Mouse (Mus musculus) myocyte (in vitro differentiated cells): ENCODE measurements around the gene Prpf8. TPM values are rescaled to one million over a fixed set of nuclear protein-coding genes. Genes with fewer than 3 reads are reported as not detected.
A peak's percentile ranks its signal among the peaks of the same experiment; 100 is the strongest.

Experiments used
- H3K27me3 ChIP-seq: one replicate; pipeline ENCODE4 v1.6.1; 2011; ENCODE audit not compliant: control insufficient read depth, insufficient read depth, insufficient read length
- H3K36me3 ChIP-seq: one replicate; pipeline ENCODE4 v1.6.1; 2011; ENCODE audit not compliant: control insufficient read depth, insufficient read depth
- H3K4me2 ChIP-seq: one replicate; pipeline ENCODE4 v1.6.1; 2011; ENCODE audit warnings: low read depth, control low read depth
- H3K4me3 ChIP-seq: one replicate; pipeline ENCODE4 v1.5.1; 2011; ENCODE audit warnings: mild to moderate bottlenecking, control low read depth, moderate library complexity
- H3K79me2 ChIP-seq: one replicate; pipeline ENCODE4 v1.6.1; 2011; ENCODE audit not compliant: control insufficient read depth, insufficient read depth
- H3ac ChIP-seq: one replicate; pipeline ENCODE4 v1.6.1; 2011; ENCODE audit not compliant: control insufficient read depth, insufficient read length
- CEBPB ChIP-seq: IDR thresholded peaks from 2 replicates; pipeline ENCODE4 v1.6.1; 2011; ENCODE audit warnings: mild to moderate bottlenecking, moderate library complexity; ENCODE audit not compliant: poor library complexity, insufficient read depth, severe bottlenecking
- E2F4 ChIP-seq: IDR thresholded peaks from one replicate; pipeline ENCODE4 v1.6.1; 2011; ENCODE audit warnings: mild to moderate bottlenecking, control low read depth, moderate library complexity; ENCODE audit not compliant: insufficient read depth
- MAX ChIP-seq: IDR thresholded peaks from one replicate; pipeline ENCODE4 v1.6.1; 2011; ENCODE audit warnings: low read depth, mild to moderate bottlenecking, control low read depth
- MYOD1 ChIP-seq, 3 experiments: IDR thresholded peaks; one replicate each; pipeline ENCODE4 v1.6.1; 2011; ENCODE audit warnings: control low read depth in 2 of 3, low read depth in 2 of 3, mild to moderate bottlenecking in 2 of 3, moderate library complexity in 1 of 3; ENCODE audit not compliant: insufficient read length in 2 of 3, control insufficient read depth in 1 of 3
- MYOG ChIP-seq, 3 experiments: IDR thresholded peaks; one replicate each; pipeline ENCODE4 v1.6.1; 2011; ENCODE audit warnings: control low read depth in 2 of 3, low read depth in 2 of 3, mild to moderate bottlenecking in 2 of 3; ENCODE audit not compliant: insufficient read length in 2 of 3, control insufficient read depth in 1 of 3, insufficient read depth in 1 of 3
- POLR2A ChIP-seq: IDR thresholded peaks from one replicate; pipeline ENCODE4 v1.6.1; 2011; ENCODE audit warnings: low read depth, mild to moderate bottlenecking, control low read depth, moderate library complexity; ENCODE audit not compliant: insufficient read length
- POLR2AphosphoS2 ChIP-seq: IDR thresholded peaks from one replicate; pipeline ENCODE4 v1.6.1; 2011; ENCODE audit warnings: low read depth, control low read depth; ENCODE audit not compliant: insufficient read length
- REST ChIP-seq: IDR thresholded peaks from one replicate; pipeline ENCODE4 v1.6.1; 2011; ENCODE audit warnings: mild to moderate bottlenecking, control low read depth, moderate library complexity; ENCODE audit not compliant: insufficient read depth, insufficient read length
- SRF ChIP-seq: IDR thresholded peaks from one replicate; pipeline ENCODE4 v1.6.1; 2011; ENCODE audit warnings: low read depth; ENCODE audit not compliant: control insufficient read depth, insufficient read length
- TCF12 ChIP-seq: IDR thresholded peaks from one replicate; pipeline ENCODE4 v1.6.1; 2011; ENCODE audit warnings: mild to moderate bottlenecking, control low read depth; ENCODE audit not compliant: poor library complexity, insufficient read depth, severe bottlenecking
- TCF3 ChIP-seq: IDR thresholded peaks from one replicate; pipeline ENCODE4 v1.6.1; 2011; ENCODE audit warnings: low read depth, control low read depth; ENCODE audit not compliant: insufficient read length
- USF1 ChIP-seq: IDR thresholded peaks from one replicate; pipeline ENCODE4 v1.6.1; 2011; ENCODE audit warnings: low read depth, mild to moderate bottlenecking, control low read depth, moderate library complexity
- polyA plus RNA-seq: library from polyadenylated mRNA; unstranded; fragments of >200 nt; fragmentation: generic; extraction: Trizol; gene quantifications from one replicate; pipeline ENCODE4 v1.2.1, GENCODE M21; 2012; ENCODE audit warnings: missing spikeins

The Prpf8 gene
- polyA plus RNA-seq, 1 experiment, result 93.0 TPM

- peaks cover 17% of the 10 kb centered on the region for H3K36me3 ChIP-seq
- no peaks in the 10 kb centered on the region for H3K27me3 ChIP-seq
- TF ChIP-seq USF1, result no peak
- no peak for TF ChIP-seq REST
- no peak for TF ChIP-seq E2F4
- TF ChIP-seq CEBPB, result no peak
- no peak for TF ChIP-seq TCF3
- TF ChIP-seq MAX, result no peak
- H3K4me3 ChIP-seq, result no peak overlapping the region
- no peak overlapping the region for H3K4me2 ChIP-seq
- H3K79me2 ChIP-seq, result no peaks in the 10 kb centered on the region
- H3ac ChIP-seq, result no peak overlapping the region
Observed at GRCm38 (mm10) chr11:75441601-75442000, 45.0 kb upstream of the Prpf8 start.

GRCm38 (mm10) chr11:75443711-75444110, 42.9 kb upstream of the Prpf8 start:
- Histone ChIP-seq H3K4me2 (no peak overlapping the region), H3ac (no peak overlapping the region), H3K4me3 (no peak overlapping the region), H3K27me3 (no peaks in the 10 kb centered on the region), H3K36me3 (peaks cover 22% of the 10 kb centered on the region), H3K79me2 (no peaks in the 10 kb centered on the region)
- no peak for TF ChIP-seq E2F4

GRCm38 (mm10) chr11:75448575-75448974, 38.0 kb upstream of the Prpf8 start:
- H3K4me3 ChIP-seq, result no peak overlapping the region
- H3ac ChIP-seq, result no peak overlapping the region
- no peak overlapping the region for H3K4me2 ChIP-seq
- TF ChIP-seq TCF12 (no peak), E2F4 (no peak), CEBPB (no peak), MYOD1 (IDR thresholded peaks at IDR 0.05; ENCODE audit: control insufficient read depth in 1 of 3, insufficient read length in 2 of 3, low read depth in 2 of 3) (no peak), USF1 (no peak), POLR2AphosphoS2 (no peak), POLR2A (no peak), MAX (no peak), TCF3 (no peak), MYOG (IDR thresholded peaks at IDR 0.05; ENCODE audit: control insufficient read depth in 1 of 3, insufficient read depth in 1 of 3, insufficient read length in 2 of 3, low read depth in 2 of 3) (no peak), SRF (no peak), REST (no peak)
- peaks cover 9% of the 10 kb centered on the region for H3K79me2 ChIP-seq
- no peaks in the 10 kb centered on the region for H3K27me3 ChIP-seq
- peaks cover 5% of the 10 kb centered on the region for H3K36me3 ChIP-seq

GRCm38 (mm10) chr11:75449695-75450094, 36.9 kb upstream of the Prpf8 start:
- no peak overlapping the region for H3K4me2 ChIP-seq
- no peak overlapping the region for H3ac ChIP-seq
- TF ChIP-seq POLR2A (no peak), SRF (no peak), E2F4 (no peak), TCF3 (no peak)
- peaks cover 5% of the 10 kb centered on the region for H3K36me3 ChIP-seq
- H3K79me2 ChIP-seq, result peaks cover 15% of the 10 kb centered on the region
- no peak overlapping the region for H3K4me3 ChIP-seq
- H3K27me3 ChIP-seq, result no peaks in the 10 kb centered on the region

- Histone ChIP-seq H3K79me2 (peaks cover 15% of the 10 kb centered on the region), H3K36me3 (peaks cover 5% of the 10 kb centered on the region), H3K27me3 (no peaks in the 10 kb centered on the region), H3K4me2 (peak overlapping the region; percentile 6), H3K4me3 (no peak overlapping the region), H3ac (no peak overlapping the region)
- no peak for TF ChIP-seq REST
- no peak for TF ChIP-seq SRF
- TF ChIP-seq USF1, result no peak
- no peak for TF ChIP-seq TCF12
- no peak for TF ChIP-seq MYOG (IDR thresholded peaks at IDR 0.05; ENCODE audit: control insufficient read depth in 1 of 3, insufficient read depth in 1 of 3, insufficient read length in 2 of 3, low read depth in 2 of 3)
- no peak for TF ChIP-seq CEBPB
- TF ChIP-seq MAX, result no peak
- TF ChIP-seq POLR2AphosphoS2, result no peak
Observed at GRCm38 (mm10) chr11:75450304-75450908, 36.2 kb upstream of the Prpf8 start.
